Mouse (Mus musculus) heart, embryonic 11.5 days (tissue): ENCODE data around the gene Tsr1. TPM values are rescaled to one million over a fixed set of nuclear protein-coding genes. Genes with fewer than 3 reads are reported as not detected.

Source experiments
- ATAC-seq: fragments of 200-750 bp; cut with Nextera tagmentation; replicated peaks from 2 replicates; pipeline ENCODE4 v1.8.0; 2017; ENCODE audit warnings: moderate library complexity; ENCODE audit not compliant: insufficient number of reproducible peaks, low FRiP score, low TSS enrichment
- H3K27ac ChIP-seq: fragments of 300-500 bp; sonication (generic); 2 replicates; pipeline ENCODE4 v1.5.1; 2014; ENCODE audit warnings: mild to moderate bottlenecking, low read depth, low read length
- H3K27me3 ChIP-seq: fragments of 300-500 bp; sonication (generic); 2 replicates; pipeline ENCODE4 v1.6.1; 2014; ENCODE audit warnings: mild to moderate bottlenecking, low read length, mixed read lengths; ENCODE audit not compliant: control insufficient read depth, insufficient read depth
- H3K36me3 ChIP-seq: fragments of 300-500 bp; sonication (generic); 2 replicates; pipeline ENCODE4 v1.6.1; 2014; ENCODE audit warnings: mild to moderate bottlenecking, low read length, moderate library complexity, mixed read lengths; ENCODE audit not compliant: control insufficient read depth, insufficient read depth
- H3K4me1 ChIP-seq: fragments of 300-500 bp; sonication (generic); 2 replicates; pipeline ENCODE4 v1.6.1; 2014; ENCODE audit warnings: low read length; ENCODE audit not compliant: control insufficient read depth, insufficient read depth
- H3K4me2 ChIP-seq: fragments of 300-500 bp; sonication (generic); 2 replicates; pipeline ENCODE4 v1.6.1; 2014; ENCODE audit warnings: mild to moderate bottlenecking, moderate library complexity
- H3K4me3 ChIP-seq: fragments of 300-500 bp; sonication (generic); 2 replicates; pipeline ENCODE4 v1.5.1; 2014; ENCODE audit warnings: low read depth, low read length
- H3K9ac ChIP-seq: fragments of 300-500 bp; sonication (generic); 2 replicates; pipeline ENCODE4 v1.6.1; 2014; ENCODE audit warnings: mild to moderate bottlenecking, low read depth, low read length, moderate library complexity
- H3K9me3 ChIP-seq: fragments of 300-500 bp; sonication (generic); replicated peaks from 2 replicates; pipeline ENCODE4 v1.6.1; 2016; ENCODE audit warnings: low read length; ENCODE audit not compliant: control insufficient read depth
- WGBS: fragments of 180-500 bp; shearing (Covaris S2); extraction: QIAGEN DNeasy Blood & Tissue Kit; methylation state at CpG from one replicate; pipeline ENCODE4 v1.1.7; 2014; ENCODE audit not compliant: insufficient replicate concordance; 5-methylcytosine and 5-hydroxymethylcytosine counted together
- microRNA-seq: library from miRNA; unstranded; fragments of <30 nt; microRNA quantifications from one replicate; pipeline ENCODE4, GENCODE M21; 2016; ENCODE audit warnings: borderline number of aligned reads
- polyA plus RNA-seq: library from polyadenylated mRNA; unstranded; fragments of >200 nt; fragmentation: Nextera tagmentation; extraction: Ambion mirVana; gene quantifications from 2 replicates; pipeline ENCODE4 v1.2.1, GENCODE M21; 2014

Gene Tsr1
- polyA plus RNA-seq, 1 experiment from 2014 or later, result 34.0 TPM

DNA sequence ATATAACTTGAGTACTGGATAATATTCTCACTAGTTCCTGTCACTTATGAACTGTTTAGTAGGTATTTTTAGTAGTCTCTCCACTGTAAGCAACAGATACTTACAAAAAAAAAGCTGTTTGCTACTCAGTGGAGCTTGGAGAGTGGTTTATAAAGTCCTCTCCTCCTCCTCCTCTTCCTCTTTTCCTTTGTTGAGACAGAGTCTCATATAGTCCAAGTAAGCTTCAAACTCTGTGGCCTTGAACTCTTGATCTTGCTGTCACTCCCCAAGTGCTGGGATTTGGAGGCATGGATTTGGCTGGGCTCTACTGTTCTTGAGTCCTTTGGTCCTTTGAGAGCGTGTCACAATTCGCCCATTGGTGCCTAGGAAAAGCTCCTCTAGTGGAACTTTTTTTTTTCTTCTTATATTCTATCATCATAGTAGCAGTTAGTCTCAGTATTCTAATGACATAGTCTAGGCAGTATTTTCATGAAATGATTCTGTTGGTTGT lies 29.4 kb downstream of the Tsr1 start:
- Histone ChIP-seq H3K4me2 (peak overlapping the region; percentile 80), H3K9me3 (no peaks in the 10 kb centered on the region), H3K9ac (no peak overlapping the region), H3K27me3 (no peaks in the 10 kb centered on the region), H3K27ac (no peak overlapping the region), H3K4me3 (no peak overlapping the region), H3K4me1 (peaks cover 15% of the 10 kb centered on the region), H3K36me3 (peaks cover 6% of the 10 kb centered on the region)
- 91% methylated on average over 2 of the region's 2 CpGs for whole genome bisulfite sequencing
- no peak for ATAC-seq

DNA sequence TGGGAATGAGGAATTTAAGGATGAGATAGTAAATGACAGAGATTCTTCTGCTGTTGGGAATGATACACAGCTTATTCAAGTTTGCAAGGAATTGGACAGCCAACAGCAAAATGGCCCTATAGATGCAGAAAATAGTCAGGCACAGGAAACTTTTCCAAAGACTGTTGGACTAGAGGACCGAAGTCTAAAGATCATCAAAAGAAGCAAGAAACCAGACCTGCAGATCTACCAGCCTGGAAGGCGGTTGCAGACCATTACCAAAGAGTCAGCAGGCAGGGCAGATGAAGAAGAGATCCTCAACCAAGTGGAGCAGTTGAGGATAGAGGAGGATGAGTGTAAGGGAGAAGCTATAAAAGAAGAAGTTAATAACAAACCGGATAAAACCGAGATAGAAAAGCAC lies 31.2 kb downstream of the Tsr1 start:
- Histone ChIP-seq H3K27ac (no peak overlapping the region), H3K4me3 (no peak overlapping the region), H3K9ac (no peak overlapping the region), H3K36me3 (peaks cover 6% of the 10 kb centered on the region), H3K4me1 (peaks cover 15% of the 10 kb centered on the region), H3K4me2 (no peak overlapping the region), H3K27me3 (no peaks in the 10 kb centered on the region), H3K9me3 (no peaks in the 10 kb centered on the region)
- ATAC-seq, result no peak
- 78% methylated on average over 4 of the region's 4 CpGs for WGBS

GRCm38 (mm10) chr11:74930391-74930790 lies 32.5 kb downstream of the Tsr1 start:
- WGBS, result 91% methylated on average over 7 of the region's 7 CpGs
- H3K27ac ChIP-seq, result no peak overlapping the region
- peaks cover 9% of the 10 kb centered on the region for H3K4me1 ChIP-seq
- no peak overlapping the region for H3K9ac ChIP-seq
- no peaks in the 10 kb centered on the region for H3K9me3 ChIP-seq
- no peaks in the 10 kb centered on the region for H3K27me3 ChIP-seq
- H3K4me3 ChIP-seq, result no peak overlapping the region
- no peak overlapping the region for H3K4me2 ChIP-seq
- ATAC-seq, result no peak
- peaks cover 11% of the 10 kb centered on the region for H3K36me3 ChIP-seq

DNA sequence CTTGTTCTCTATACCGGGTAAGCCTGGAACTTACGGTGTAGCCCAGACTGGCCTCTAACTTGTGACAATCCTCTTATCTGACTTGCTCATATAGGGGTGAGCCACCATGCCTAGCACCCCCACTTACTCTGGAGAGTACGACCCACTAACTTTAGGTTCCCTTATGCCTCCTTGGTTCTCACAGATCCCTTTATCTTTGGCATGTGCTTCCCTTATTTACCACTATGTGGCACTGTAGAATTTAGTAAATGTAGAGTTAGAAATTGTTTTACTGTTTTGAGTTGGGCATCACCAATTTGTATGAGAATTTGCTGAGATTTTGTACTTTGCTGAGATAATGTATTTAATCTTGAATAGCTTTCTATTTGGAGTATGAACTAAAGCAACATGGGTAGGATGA lies 48.5 kb downstream of the Tsr1 start:
- WGBS, result 66% methylated on average over 3 of the region's 3 CpGs
- ATAC-seq, result no peak
- peaks cover 8% of the 10 kb centered on the region; the same call in 1 of the 2 replicates for H3K36me3 ChIP-seq

DNA sequence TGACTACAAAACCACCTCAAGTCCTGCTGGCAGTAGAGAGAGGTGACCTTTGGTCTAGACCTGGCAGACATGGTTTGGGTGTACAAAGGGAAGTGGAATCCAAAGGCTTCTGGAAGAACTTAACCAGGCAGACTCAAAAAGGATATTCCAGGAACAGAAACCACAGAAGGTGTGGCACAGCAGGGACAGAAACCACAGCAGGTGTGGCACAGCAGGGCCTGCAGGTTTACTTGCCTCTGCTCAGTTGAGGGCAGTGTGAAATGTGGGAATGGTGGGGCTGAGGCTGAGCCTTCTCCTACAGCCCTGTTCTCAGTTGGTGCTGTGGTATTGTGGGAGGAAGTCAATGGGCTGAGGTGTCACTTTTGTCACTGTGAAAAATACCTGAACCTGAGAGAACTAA lies 57.0 kb downstream of the Tsr1 start:
- Histone ChIP-seq H3K4me3 (no peak overlapping the region), H3K4me1 (peaks cover 5% of the 10 kb centered on the region; the same call in 1 of the 2 replicates), H3K36me3 (no peaks in the 10 kb centered on the region), H3K27me3 (no peaks in the 10 kb centered on the region), H3K9me3 (no peaks in the 10 kb centered on the region), H3K27ac (no peak overlapping the region), H3K9ac (no peak overlapping the region), H3K4me2 (no peak overlapping the region)
- ATAC-seq, result no peak

More for the DNA sequence above, 48.5 kb downstream of the Tsr1 start:
- H3K9me3 ChIP-seq, result no peaks in the 10 kb centered on the region
- no peak overlapping the region for H3K27ac ChIP-seq
- no peaks in the 10 kb centered on the region for H3K27me3 ChIP-seq
- H3K4me3 ChIP-seq, result no peak overlapping the region
- no peak overlapping the region for H3K4me2 ChIP-seq
- no peak overlapping the region for H3K9ac ChIP-seq
- H3K4me1 ChIP-seq, result no peaks in the 10 kb centered on the region

- ATAC-seq, result no peak
- Histone ChIP-seq H3K27me3 (no peaks in the 10 kb centered on the region), H3K9me3 (no peaks in the 10 kb centered on the region), H3K36me3 (no peaks in the 10 kb centered on the region), H3K4me3 (no peak overlapping the region), H3K4me1 (peaks cover 5% of the 10 kb centered on the region; the same call in 1 of the 2 replicates), H3K9ac (no peak overlapping the region), H3K4me2 (no peak overlapping the region), H3K27ac (no peak overlapping the region)
Observed at GRCm38 (mm10) chr11:74956006-74956405, 58.1 kb downstream of the Tsr1 start.

- Histone ChIP-seq H3K27me3 (no peaks in the 10 kb centered on the region), H3K9me3 (no peaks in the 10 kb centered on the region), H3K36me3 (no peaks in the 10 kb centered on the region), H3K9ac (no peak overlapping the region), H3K4me3 (no peak overlapping the region), H3K4me1 (peaks cover 5% of the 10 kb centered on the region; the same call in 1 of the 2 replicates), H3K27ac (no peak overlapping the region), H3K4me2 (no peak overlapping the region)
- no peak for ATAC-seq
- WGBS, result 88% methylated on average over 2 of the region's 2 CpGs
Observed at GRCm38 (mm10) chr11:74957600-74957999, 59.7 kb downstream of the Tsr1 start.

Small RNAs within 50 kb of the gene (microRNA-seq; reads per million reads assigned to microRNA genes)
- not detected for gene Mir6926

Other genes with a start within 250 kb of the Tsr1 start
- gene Cluh, start 248.6 kb upstream of the Tsr1 start, polyA plus RNA-seq, result 27.5 and 33.1 TPM in 2 replicates
- gene Pafah1b1, start 173.4 kb upstream of the Tsr1 start, polyA plus RNA-seq, result 73.7 and 79.6 TPM in 2 replicates
- gene Mettl16, start 127.2 kb upstream of the Tsr1 start, polyA plus RNA-seq, result 28.5 and 29.5 TPM in 2 replicates
- 2.7 and 3.5 TPM in 2 replicates for gene Mnt, start 67.2 kb upstream of the Tsr1 start, polyA plus RNA-seq
- gene Sgsm2, start 1.0 kb upstream of the Tsr1 start, polyA plus RNA-seq, result 3.9 and 5.5 TPM in 2 replicates
- gene Smg6, start 27.8 kb downstream of the Tsr1 start, polyA plus RNA-seq, result 10.4 and 11.3 TPM in 2 replicates
- gene Srr, start 27.9 kb downstream of the Tsr1 start, polyA plus RNA-seq, result 19.2 and 25.0 TPM in 2 replicates